Mouse (Mus musculus) cerebellum, adult 9-10 months (tissue): ENCODE results near the gene Cnst.

Source experiments
- DNase-seq: peaks from one replicate; pipeline ENCODE4 v3.0.0; 2022

The Cnst gene

GRCm38 (mm10) chr1:179553949-179554347 is 7.8 kb downstream of the Cnst start:
- DNase-seq, result no peak

GRCm38 (mm10) chr1:179556921-179557320 is 10.8 kb downstream of the Cnst start:
- DNase-seq, result no peak

DNA sequence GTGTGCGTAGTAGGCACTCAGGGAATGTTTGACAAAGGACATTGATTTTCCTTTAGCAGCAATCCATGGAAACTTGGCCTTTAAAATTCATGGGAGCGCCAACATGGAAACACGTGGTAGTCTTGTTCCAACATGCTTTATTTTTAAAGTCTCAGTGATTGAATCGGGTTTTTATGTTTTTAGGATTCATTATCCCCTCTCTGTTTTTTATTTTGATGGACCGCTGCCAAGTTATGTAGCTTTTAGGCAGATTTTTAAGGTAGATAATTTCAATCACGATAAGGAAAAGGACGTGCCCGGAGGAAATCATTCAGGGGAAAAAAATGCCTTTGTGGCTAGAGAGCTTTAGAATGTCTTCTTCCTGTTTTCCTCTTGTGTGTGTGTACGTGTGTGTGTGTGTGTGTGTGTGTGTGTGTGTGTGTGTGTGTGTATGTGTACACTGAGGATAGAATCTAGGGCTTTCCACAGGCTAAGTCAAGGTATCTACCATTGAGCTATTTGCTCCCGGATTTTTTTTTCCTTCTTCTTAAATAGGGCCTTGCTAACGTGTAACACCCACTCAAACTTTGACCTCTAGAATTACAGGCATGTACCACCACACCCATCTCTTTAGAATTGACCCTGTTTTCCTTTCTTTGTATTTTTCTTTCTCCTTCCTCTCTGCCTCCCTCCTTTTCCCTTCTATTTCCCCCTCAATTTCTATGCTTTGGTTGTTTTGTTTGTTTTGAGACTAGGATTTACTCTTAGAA is 13.4 kb downstream of the Cnst start:
- DNase-seq, result no peak

- DNase-seq, result no peak
Measured at GRCm38 (mm10) chr1:179560845-179561430, 14.8 kb downstream of the Cnst start.

DNA sequence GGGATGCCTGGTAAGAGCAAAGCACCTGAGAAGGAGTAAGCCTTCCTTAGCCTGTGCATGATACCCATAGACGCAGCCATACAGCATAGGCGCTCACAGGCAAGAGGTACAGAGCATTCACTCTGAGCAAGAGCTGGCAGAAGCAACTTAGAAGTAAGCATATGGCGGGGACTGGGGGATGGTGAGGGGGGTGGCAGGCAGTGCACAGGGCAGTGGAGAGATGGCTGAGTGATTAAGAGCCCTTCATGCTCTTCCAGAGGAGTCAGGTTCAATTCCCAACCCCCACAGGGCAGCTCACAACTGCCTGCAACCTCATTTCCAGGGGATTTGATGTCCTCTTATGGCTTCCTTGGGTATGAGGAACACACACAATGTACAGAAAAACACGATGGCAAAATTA is 17.0 kb downstream of the Cnst start:
- no peak for DNase-seq

DNA sequence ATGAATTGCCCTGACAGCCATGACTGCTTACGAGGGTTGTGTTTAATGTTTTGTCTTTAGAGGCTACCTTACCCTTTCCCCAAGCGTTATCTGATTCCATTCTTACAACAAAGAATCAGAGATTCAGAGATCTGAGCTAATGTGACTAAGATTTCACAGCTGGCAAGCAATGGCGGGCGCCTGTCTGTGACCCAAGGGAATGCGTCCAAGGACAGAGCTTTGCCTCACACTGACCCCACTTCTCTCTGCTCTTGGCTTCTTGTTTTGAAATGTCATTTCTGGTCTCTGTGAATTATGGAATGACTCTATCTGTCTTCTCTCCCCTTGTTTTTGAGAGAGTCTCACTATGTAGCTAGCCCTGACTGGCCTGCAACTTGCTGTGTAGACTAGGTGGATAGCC is 17.8 kb downstream of the Cnst start:
- no peak for DNase-seq

- no peak for DNase-seq
Measured at GRCm38 (mm10) chr1:179567558-179567957, 21.4 kb downstream of the Cnst start.

- no peak for DNase-seq
Measured at GRCm38 (mm10) chr1:179568690-179569398, 22.7 kb downstream of the Cnst start.

GRCm38 (mm10) chr1:179570482-179570881 is 24.3 kb downstream of the Cnst start:
- DNase-seq, result no peak

DNA sequence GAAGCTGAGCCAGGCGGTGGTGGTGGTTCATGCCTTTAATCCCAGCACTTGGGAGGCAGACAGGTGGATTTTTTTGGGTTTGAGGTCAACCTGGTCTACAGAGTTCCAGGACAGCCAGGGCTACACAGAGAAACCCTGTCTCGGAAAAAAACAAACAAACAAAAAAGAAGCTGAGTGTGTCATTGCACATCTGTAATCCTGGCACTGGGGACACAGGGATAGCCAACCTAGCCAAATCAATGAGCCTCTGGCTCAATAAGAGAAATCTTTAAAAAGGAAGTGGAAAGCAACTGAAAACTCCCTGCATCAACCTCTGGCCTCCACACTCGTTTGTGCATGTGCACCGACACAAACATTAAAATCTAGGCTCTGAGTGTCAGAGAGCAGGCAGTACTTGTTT is 25.5 kb downstream of the Cnst start:
- no peak for DNase-seq

DNA sequence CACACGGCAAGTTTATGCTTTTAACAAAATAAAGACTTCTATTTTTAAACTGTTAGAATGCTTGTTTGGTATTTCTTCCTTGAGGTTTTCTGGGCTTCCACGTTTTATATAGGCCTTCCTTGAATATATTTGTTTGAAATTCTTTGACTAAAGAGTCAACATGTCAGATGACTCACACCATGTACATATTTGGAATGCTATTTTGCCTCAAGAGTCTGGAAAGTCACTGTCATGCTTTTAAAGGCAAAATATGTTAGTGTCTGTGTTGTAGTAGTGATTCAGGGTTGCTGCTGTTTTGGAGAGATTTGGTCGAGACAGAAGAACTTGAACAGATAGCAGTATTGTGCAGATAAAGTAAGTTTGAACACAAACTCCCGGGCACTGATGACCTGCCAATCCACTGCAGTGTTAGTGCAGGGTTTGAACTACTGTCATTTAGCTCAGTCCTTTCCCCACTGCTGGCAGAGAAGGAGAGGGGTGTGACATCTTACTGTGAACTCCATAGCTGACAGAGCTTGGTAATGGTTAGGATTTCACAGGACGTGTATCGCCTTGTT is 27.6 kb downstream of the Cnst start:
- no peak for DNase-seq

DNA sequence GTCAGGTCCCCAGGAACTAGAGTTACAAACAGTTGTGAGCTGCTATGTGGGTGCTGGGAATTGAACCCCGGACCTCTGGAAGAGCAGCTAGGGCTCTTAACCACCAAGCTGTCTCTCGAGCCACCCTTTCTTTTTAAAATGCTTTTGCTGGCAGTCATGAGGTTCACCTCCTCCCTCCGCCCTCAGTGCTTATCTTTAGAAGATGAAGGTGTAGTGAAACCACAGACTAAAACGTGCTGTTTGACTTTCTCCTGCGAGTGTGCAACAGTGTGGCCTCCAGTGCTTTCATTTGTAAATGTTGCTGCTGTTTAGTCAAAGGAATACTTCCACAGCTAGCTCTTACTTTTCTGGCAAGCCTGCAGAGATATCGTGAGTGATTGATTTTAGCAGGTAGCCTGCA is 32.5 kb downstream of the Cnst start:
- no peak for DNase-seq

- no peak for DNase-seq
Measured at GRCm38 (mm10) chr1:179580200-179580599, 34.0 kb downstream of the Cnst start.

GRCm38 (mm10) chr1:179581422-179581821 is 35.3 kb downstream of the Cnst start:
- DNase-seq, result no peak

DNA sequence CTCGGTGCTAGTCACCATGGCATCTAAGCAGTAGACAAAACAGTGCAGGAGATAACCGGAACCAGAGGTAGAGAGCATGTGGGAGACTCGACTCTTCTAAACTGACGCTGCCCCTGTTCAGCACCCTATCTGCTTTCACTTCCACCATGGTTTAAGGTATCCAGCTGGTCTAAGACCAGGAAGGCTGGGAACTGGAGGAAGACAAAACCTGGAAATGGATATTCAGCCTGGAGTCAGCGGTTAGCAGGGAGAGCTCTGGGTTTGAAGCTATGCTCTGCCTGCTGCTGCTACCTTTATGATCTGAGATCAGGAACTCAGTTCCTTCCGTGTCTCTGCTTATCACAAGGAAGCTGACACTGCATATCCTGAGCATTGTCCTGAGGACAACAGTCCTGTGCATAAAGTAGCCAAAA is 35.9 kb downstream of the Cnst start:
- DNase-seq, result no peak

GRCm38 (mm10) chr1:179583090-179583489 is 36.9 kb downstream of the Cnst start:
- DNase-seq, result no peak

- no peak for DNase-seq
Measured at GRCm38 (mm10) chr1:179584220-179584619, 38.0 kb downstream of the Cnst start.

- no peak for DNase-seq
Measured at GRCm38 (mm10) chr1:179585646-179586045, 39.5 kb downstream of the Cnst start.

GRCm38 (mm10) chr1:179586430-179587095 is 40.4 kb downstream of the Cnst start:
- DNase-seq, result no peak

- DNase-seq, result peak; percentile 87
Measured at GRCm38 (mm10) chr1:179588230-179588629, 42.1 kb downstream of the Cnst start.

- DNase-seq, result peak; percentile 75
Measured at GRCm38 (mm10) chr1:179591639-179592038, 45.5 kb downstream of the Cnst start.

DNA sequence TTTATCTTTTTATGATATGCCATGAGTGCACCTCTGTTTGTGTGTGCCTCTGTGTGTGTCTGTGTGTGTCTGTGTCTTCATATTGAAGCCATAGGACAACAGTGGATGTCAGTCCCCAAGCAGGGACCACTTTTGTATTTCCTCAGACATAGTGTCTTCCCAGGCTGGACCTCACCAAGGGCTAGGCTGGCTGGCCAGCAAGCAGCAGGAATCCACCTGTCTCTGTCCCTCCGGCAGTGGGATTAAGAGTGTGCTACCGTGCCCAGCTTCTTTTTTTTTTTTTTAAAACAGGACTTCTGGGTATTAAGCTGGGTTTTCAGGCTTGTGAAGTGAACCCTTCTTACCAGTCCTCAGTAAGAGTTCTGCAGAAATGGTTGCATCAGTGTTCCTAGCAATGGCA is 46.0 kb downstream of the Cnst start:
- DNase-seq, result no peak

DNA sequence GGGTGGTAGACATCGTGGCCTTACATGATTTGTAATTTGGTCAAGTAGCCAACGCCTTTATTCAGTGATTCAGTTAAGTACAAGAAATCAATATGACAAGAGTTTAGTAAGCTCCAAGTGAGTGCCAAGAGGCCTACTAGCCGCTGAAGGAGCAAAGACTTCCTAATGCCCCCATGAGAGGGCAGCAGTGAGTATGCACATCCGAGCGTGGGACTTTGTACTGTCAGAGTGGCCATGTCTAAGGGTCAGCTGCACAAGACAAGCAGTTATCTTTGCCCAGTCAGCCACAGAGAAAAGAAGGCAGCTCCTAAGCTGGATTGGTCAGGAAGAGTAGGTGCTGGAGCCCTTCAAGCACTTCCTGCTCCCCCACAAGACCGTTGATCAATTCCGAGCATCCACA is 46.8 kb downstream of the Cnst start:
- peak; percentile 49 for DNase-seq
